Mouse (Mus musculus): ENCODE data around the gene Gtpbp10.

The Gtpbp10 gene

DNA sequence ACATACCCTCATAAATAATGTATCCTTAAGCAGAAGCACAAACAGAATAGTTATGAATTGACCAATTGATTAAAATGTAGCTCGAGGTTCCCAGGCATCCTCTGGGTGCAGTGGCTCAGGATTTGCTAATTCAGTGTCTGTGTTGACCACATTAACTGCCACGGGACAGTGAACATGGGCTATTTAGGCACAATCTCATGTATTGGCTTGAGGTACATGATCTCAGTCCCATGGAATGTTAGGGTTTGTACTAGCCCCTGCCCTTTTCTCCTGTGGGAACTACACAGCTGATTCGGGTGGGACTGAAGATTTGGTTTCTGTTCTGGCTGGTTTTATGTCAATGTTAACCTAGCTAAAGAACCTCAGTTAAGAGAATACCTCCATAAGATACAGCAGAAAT, 62.9 kb downstream of the Gtpbp10 start:
- no peak for DNase-seq (ENCODE audit: low spot score)

DNA sequence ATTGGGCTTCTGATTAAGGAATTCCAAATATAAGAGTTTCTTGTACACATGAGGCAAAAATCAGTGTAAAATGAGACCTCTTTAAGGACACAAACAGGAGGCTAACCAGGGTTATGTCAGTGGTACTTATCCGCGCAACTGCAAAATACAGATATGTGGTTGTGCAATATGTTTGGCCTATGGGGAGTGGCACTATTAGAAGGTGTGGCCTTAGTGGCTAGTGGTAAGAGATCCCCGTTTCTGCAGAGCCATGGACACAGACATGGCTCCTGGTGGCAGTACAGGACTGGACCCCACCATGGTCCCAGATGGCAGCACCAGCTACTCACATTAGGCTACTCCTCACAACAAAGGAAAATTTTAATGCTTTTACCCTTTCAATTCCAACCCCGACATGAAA, 64.3 kb downstream of the Gtpbp10 start:
- no peak for DNase-seq (ENCODE audit: low spot score)

DNA sequence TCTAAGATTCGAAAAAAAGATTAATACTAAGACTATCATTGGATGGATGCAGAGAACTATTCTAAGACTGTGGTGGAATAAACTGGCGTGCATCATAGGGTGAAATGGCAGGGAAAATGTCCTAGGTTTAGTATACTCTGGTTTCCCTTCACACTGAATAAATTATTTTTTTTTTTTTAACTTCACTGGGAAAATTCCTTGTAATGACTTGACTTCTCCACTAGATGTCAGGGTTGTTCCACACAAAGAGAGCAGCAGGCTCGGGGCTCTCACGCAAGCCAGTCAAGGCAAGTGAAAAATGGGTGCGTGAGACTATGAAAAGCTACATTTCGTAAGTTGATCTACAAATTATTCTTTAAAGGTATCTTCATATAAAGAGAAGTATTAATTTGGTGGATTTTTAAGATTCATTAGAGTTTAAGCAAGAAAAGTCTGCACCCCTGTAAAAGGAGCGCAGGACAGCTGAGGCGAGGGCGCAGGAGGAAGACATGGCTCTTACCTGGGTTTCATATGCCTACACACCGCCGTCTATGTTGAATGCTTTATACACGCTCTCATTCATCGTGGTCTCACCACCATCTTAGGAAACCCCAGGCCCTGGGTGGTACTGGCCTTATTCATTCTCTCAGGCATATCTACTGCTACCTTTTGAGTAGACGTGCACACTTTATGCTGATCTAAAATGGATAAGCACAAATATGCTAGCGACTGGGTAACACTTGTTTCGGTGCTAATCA, 64.9 kb downstream of the Gtpbp10 start:
- DNase-seq (ENCODE audit: low spot score), result peak; percentile 81

DNA sequence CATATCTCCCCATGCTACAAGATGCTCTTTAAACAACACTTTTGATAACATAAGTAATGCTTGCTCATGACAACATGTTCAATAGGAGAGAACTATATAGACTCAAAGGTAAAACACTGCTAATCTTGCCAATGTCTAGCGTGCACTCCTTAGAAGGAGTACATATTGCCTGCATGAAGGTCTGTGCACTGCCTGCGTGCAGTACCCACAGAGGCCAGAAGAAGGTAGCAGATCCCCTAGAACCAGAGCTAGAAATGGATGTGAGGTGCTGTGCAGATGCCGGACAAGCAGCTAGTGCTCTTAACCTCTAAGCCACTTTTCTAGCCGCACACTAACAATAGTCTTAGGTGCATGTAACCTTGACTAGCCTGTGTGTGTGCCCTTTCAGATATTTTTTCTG, 67.2 kb downstream of the Gtpbp10 start:
- DNase-seq (ENCODE audit: low spot score), result no peak

All from retina, embryonic 14.5 days (tissue).